Mouse (Mus musculus) right cerebral cortex, postnatal 10 days (tissue): ENCODE results near the gene Col4a1.
A peak's percentile ranks its signal among the peaks of the same experiment; 100 is the strongest.

Source experiments
- DNase-seq, 2 experiments: peaks; one replicate each; pipeline ENCODE4 v3.0.0; 2021; ENCODE audit warnings: low spot score in 2 of 2

Col4a1 gene

GRCm38 (mm10) chr8:11182148-11182484 lies 130.5 kb downstream of the Col4a1 start:
- no peak for DNase-seq

- DNase-seq: no peak
Observed at GRCm38 (mm10) chr8:11181420-11182147, 131.0 kb downstream of the Col4a1 start.

- DNase-seq: no peak
Observed at GRCm38 (mm10) chr8:11179869-11180268, 132.8 kb downstream of the Col4a1 start.

- DNase-seq: no peak
Observed at GRCm38 (mm10) chr8:11176393-11176792, 136.2 kb downstream of the Col4a1 start.

GRCm38 (mm10) chr8:11173284-11174191 lies 139.1 kb downstream of the Col4a1 start:
- DNase-seq: peak in 1 of 2 experiments; percentile 57

GRCm38 (mm10) chr8:11171526-11171925 lies 141.1 kb downstream of the Col4a1 start:
- no peak for DNase-seq

- no peak for DNase-seq
Observed at GRCm38 (mm10) chr8:11169383-11169782, 143.2 kb downstream of the Col4a1 start.

GRCm38 (mm10) chr8:11168780-11169179 lies 143.8 kb downstream of the Col4a1 start:
- no peak for DNase-seq

- no peak for DNase-seq
Observed at GRCm38 (mm10) chr8:11167955-11168354, 144.7 kb downstream of the Col4a1 start.

GRCm38 (mm10) chr8:11165592-11165991 lies 147.0 kb downstream of the Col4a1 start:
- DNase-seq: no peak

GRCm38 (mm10) chr8:11156319-11156692 lies 156.3 kb downstream of the Col4a1 start:
- no peak for DNase-seq

- DNase-seq: no peak
Observed at GRCm38 (mm10) chr8:11155579-11156318, 156.9 kb downstream of the Col4a1 start.

GRCm38 (mm10) chr8:11150268-11150667 lies 162.4 kb downstream of the Col4a1 start:
- no peak for DNase-seq

- no peak for DNase-seq
Observed at GRCm38 (mm10) chr8:11149201-11149810, 163.3 kb downstream of the Col4a1 start.

- no peak for DNase-seq
Observed at GRCm38 (mm10) chr8:11148797-11149196, 163.8 kb downstream of the Col4a1 start.
